Mouse (Mus musculus) cerebellum, postnatal 25 days (tissue): ENCODE data around the gene Rragb.

ENCODE experiments used
- DNase-seq, 2 experiments: peaks; one replicate each; pipeline ENCODE4 v3.0.0; 2021; ENCODE audit warnings: mixed read lengths in 2 of 2

The Rragb gene

GRCm38 (mm10) chrX:153139734-153140515, at the start of gene Rragb:
Rragb (plus strand) TSS chrX:153139981.
- peak; percentile 89 to 94 for DNase-seq

- DNase-seq = no peak
Measured at GRCm38 (mm10) chrX:153118486-153118885, 21.3 kb upstream of the Rragb start, which contains the start of gene Foxr2. Foxr2 (plus strand) TSS chrX:153118786.

- no peak for DNase-seq
Measured at GRCm38 (mm10) chrX:153119013-153119412, 20.8 kb upstream of the Rragb start.

GRCm38 (mm10) chrX:153142656-153143055, 2.9 kb downstream of the Rragb start:
- DNase-seq = no peak

GRCm38 (mm10) chrX:153151766-153152165, 12.0 kb downstream of the Rragb start:
- DNase-seq = no peak

GRCm38 (mm10) chrX:153155322-153155721, 15.5 kb downstream of the Rragb start:
- DNase-seq = peak; percentile 25 to 52

- peak in 1 of 2 experiments; percentile 27 for DNase-seq
Measured at GRCm38 (mm10) chrX:153174786-153175185, 35.0 kb downstream of the Rragb start.

GRCm38 (mm10) chrX:153182221-153182620, 42.4 kb downstream of the Rragb start:
- DNase-seq = no peak

GRCm38 (mm10) chrX:153199185-153199584, 59.4 kb downstream of the Rragb start:
- peak in 1 of 2 experiments; percentile 2 for DNase-seq

- no peak for DNase-seq
Measured at GRCm38 (mm10) chrX:153211101-153211500, 71.3 kb downstream of the Rragb start.
